Mouse (Mus musculus): ENCODE results near the gene Pla2g2e. TPM values are rescaled to one million over a fixed set of nuclear protein-coding genes. Genes with fewer than 3 reads are reported as not detected.

Gene Pla2g2e
- polyA plus RNA-seq, 1 experiment from 2014 or later = not detected

DNA sequence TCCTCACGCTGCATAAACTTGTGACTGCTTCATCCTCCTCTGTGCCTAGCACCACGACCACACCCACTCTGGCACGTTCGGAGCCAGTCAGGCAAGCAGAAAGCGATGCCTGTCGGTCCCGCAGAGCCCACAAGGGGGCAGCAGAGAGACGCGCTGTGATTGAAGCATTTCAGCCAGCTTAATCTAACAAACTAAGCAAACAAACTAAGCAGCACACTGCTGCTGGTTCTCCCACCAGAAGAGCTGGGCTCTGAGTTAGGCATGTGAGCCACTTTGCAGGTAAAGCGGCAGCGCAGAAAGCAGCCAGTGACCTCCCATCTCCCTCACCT, 44.4 kb downstream of the Pla2g2e start:
- no peaks in the 10 kb centered on the region for H3K36me3 ChIP-seq (ENCODE audit: control insufficient read depth, insufficient read depth)
- no peaks in the 10 kb centered on the region for H3K27me3 ChIP-seq (ENCODE audit: control insufficient read depth, insufficient read depth, low read depth, low read length)
- ATAC-seq (ENCODE audit: low read depth) = peak; percentile 51; the same call in 1 of the 2 replicates
- no peaks in the 10 kb centered on the region; the same call in 1 of the 2 replicates for H3K4me1 ChIP-seq (ENCODE audit: control insufficient read depth, low read depth, low read length)
- 3% methylated on average over 11 of the region's 11 CpGs for WGBS (ENCODE audit: insufficient replicate concordance)
- no peak overlapping the region for H3K9ac ChIP-seq (ENCODE audit: low read depth, low read length)
- no peak overlapping the region for H3K4me2 ChIP-seq (ENCODE audit: low read depth, low read length)
- no peak overlapping the region for H3K27ac ChIP-seq (ENCODE audit: low read length)
- H3K9me3 ChIP-seq (replicated peaks; ENCODE audit: control insufficient read depth, low read length) = no peaks in the 10 kb centered on the region; the same call in 1 of the 2 replicates
- H3K4me3 ChIP-seq (ENCODE audit: low read depth, low read length) = no peak overlapping the region

DNA sequence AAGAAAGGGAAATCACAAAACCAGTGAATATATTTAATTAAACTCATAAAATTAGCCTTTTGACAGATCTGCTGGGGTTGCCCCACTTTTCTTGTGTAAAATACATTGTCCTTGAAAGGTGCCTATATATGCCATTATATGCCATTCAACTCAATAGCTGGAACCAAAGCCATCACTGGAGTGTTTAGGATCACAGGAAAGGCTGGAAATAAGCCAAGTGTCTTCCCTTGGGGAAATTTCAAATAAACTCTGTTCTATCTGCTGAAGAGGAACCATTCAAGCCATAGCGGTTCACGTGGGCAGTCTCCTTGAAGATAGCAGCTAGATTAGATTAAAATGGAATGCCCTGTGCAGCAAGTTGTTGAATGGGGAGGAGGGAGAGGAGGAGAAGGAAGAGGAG, 47.8 kb downstream of the Pla2g2e start:
- H3K27me3 ChIP-seq (ENCODE audit: control insufficient read depth, insufficient read depth, low read depth, low read length) = no peaks in the 10 kb centered on the region
- no peaks in the 10 kb centered on the region for H3K9me3 ChIP-seq (replicated peaks; ENCODE audit: control insufficient read depth, low read length)
- no peak overlapping the region for H3K27ac ChIP-seq (ENCODE audit: low read length)
- H3K9ac ChIP-seq (ENCODE audit: low read depth, low read length) = no peak overlapping the region
- WGBS (ENCODE audit: insufficient replicate concordance) = 49% methylated on average over 2 of the region's 2 CpGs
- ATAC-seq (ENCODE audit: low read depth) = no peak
- H3K4me2 ChIP-seq (ENCODE audit: low read depth, low read length) = no peak overlapping the region
- no peak overlapping the region for H3K4me3 ChIP-seq (ENCODE audit: low read depth, low read length)
- no peaks in the 10 kb centered on the region for H3K36me3 ChIP-seq (ENCODE audit: control insufficient read depth, insufficient read depth)
- no peaks in the 10 kb centered on the region; the same call in 1 of the 2 replicates for H3K4me1 ChIP-seq (ENCODE audit: control insufficient read depth, low read depth, low read length)

Other genes with a start within 250 kb of the Pla2g2e start
- gene Vwa5b1, start 242.1 kb upstream of the Pla2g2e start, polyA plus RNA-seq (2015; fragmentation: Nextera tagmentation; extraction: Ambion mirVana) = not detected in 2 replicates
- not detected in 2 replicates for gene Pla2g2c, start 153.2 kb upstream of the Pla2g2e start, polyA plus RNA-seq (2015; fragmentation: Nextera tagmentation; extraction: Ambion mirVana)
- 0.04 and 0.11 TPM in 2 replicates for gene Ubxn10, start 140.8 kb upstream of the Pla2g2e start, polyA plus RNA-seq (2015; fragmentation: Nextera tagmentation; extraction: Ambion mirVana)
- not detected in 2 replicates for gene Pla2g2f, start 120.3 kb upstream of the Pla2g2e start, polyA plus RNA-seq (2015; fragmentation: Nextera tagmentation; extraction: Ambion mirVana)
- gene Pla2g2d, start 102.2 kb upstream of the Pla2g2e start, polyA plus RNA-seq (2015; fragmentation: Nextera tagmentation; extraction: Ambion mirVana) = not detected in 2 replicates
- not detected in 2 replicates for gene Pla2g5, start 14.5 kb upstream of the Pla2g2e start, polyA plus RNA-seq (2015; fragmentation: Nextera tagmentation; extraction: Ambion mirVana)
- not detected in 2 replicates for gene Gm13030, start 4.0 kb upstream of the Pla2g2e start, polyA plus RNA-seq (2015; fragmentation: Nextera tagmentation; extraction: Ambion mirVana)
- gene Otud3, start 36.0 kb downstream of the Pla2g2e start, polyA plus RNA-seq (2015; fragmentation: Nextera tagmentation; extraction: Ambion mirVana) = 0.96 and 1.1 TPM in 2 replicates
- 0.56 and 1.1 TPM in 2 replicates for gene Rnf186, start 89.2 kb downstream of the Pla2g2e start, polyA plus RNA-seq (2015; fragmentation: Nextera tagmentation; extraction: Ambion mirVana)
- 3.7 and 4.0 TPM in 2 replicates for gene Tmco4, start 94.9 kb downstream of the Pla2g2e start, polyA plus RNA-seq (2015; fragmentation: Nextera tagmentation; extraction: Ambion mirVana)
- not detected in 2 replicates for gene Htr6, start 197.6 kb downstream of the Pla2g2e start, polyA plus RNA-seq (2015; fragmentation: Nextera tagmentation; extraction: Ambion mirVana)
- gene Nbl1, start 215.1 kb downstream of the Pla2g2e start, polyA plus RNA-seq (2015; fragmentation: Nextera tagmentation; extraction: Ambion mirVana) = 1.6 and 2.5 TPM in 2 replicates

All from liver, embryonic 16.5 days (tissue).